ENCODE assay signal across 11 mouse cellular contexts in the genomic region with DNA sequence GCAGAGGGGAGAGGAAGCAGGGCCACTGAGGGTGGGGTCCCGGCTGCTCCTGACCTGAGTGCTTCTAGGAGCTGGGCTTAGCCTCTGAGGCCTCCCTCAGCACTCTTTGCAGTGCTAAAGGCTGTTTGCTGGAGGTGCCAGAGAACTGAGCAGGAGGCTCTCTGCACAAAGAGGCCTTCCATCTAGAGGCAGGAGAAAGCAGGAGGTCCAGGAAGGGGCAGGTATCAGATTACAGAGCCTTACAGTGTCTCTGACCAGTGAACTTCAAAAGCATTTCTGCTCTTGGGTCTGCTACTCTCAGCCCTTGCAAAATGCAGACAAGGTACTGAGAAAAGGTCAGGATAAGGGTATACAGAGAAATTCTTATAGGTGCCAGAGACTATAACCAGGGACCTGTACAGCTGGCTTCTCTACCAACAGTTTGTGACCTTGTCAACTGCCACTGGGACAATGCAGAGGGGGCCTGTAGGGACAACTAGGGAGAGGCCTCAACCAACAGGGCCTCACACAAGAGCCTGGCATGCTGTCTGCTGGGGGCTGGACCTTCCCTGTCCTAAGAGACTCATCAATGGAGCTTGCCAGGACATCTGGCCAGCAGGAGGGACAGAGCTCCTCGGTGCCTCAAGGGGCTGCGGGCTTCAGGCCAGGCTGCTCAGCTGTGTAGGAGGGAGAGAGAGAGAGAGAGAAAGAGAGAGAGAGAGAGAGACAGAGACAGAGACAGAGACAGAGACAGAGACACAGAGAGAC.
A peak's percentile ranks its signal among the peaks of the same experiment; 100 is the strongest.
DNase-seq lines count a peak whose midpoint lies in the region; ATAC-seq and TF ChIP-seq lines count a peak whose summit lies in the region.
"Had no signal": no experiment of that assay in that cellular context is flagged by ENCODE, and none has a peak within 500 bp of the region (broad histone marks: within the 10 kb centered on the region; RNA-seq: fewer than 3 reads in every experiment).

No protein-coding gene starts in this region.

- H3K4me3 ChIP-seq in kidney, embryonic 16.5 days (ENCODE audit: low read length), result no peak overlapping the region
- no peak overlapping the region for H3K4me3 ChIP-seq in kidney, adult 2 months (ENCODE audit: insufficient read depth, low read depth, low read length)
- H3K4me3 ChIP-seq in embryonic facial prominence, embryonic 14.5 days (ENCODE audit: low read depth, low read length), result no peak overlapping the region
- no peak overlapping the region for H3K4me3 ChIP-seq in heart, embryonic 15.5 days
- H3K4me3 ChIP-seq in liver, embryonic 11.5 days (ENCODE audit: low read depth, low read length), result no peak overlapping the region
- H3K4me3 ChIP-seq: embryonic facial prominence, embryonic 12.5 days; midbrain, embryonic 12.5 days had no signal

- H3K4me2 ChIP-seq in kidney, embryonic 16.5 days (replicated peaks; ENCODE audit: low read depth, low read length), result no peak overlapping the region
- no peak overlapping the region for H3K4me2 ChIP-seq in embryonic facial prominence, embryonic 14.5 days (ENCODE audit: low read depth, low read length)
- no peak overlapping the region for H3K4me2 ChIP-seq in heart, embryonic 15.5 days
- no peak overlapping the region for H3K4me2 ChIP-seq in liver, embryonic 11.5 days
- H3K4me2 ChIP-seq: embryonic facial prominence, embryonic 12.5 days; midbrain, embryonic 12.5 days had no signal

- H3K9ac ChIP-seq in kidney, embryonic 16.5 days (replicated peaks; ENCODE audit: low read length), result no peak overlapping the region
- H3K9ac ChIP-seq in embryonic facial prominence, embryonic 14.5 days (ENCODE audit: low read depth, low read length), result no peak overlapping the region
- no peak overlapping the region for H3K9ac ChIP-seq in heart, embryonic 15.5 days
- no peak overlapping the region for H3K9ac ChIP-seq in liver, embryonic 11.5 days (ENCODE audit: low read depth, low read length)
- H3K9ac ChIP-seq: embryonic facial prominence, embryonic 12.5 days; midbrain, embryonic 12.5 days had no signal

- peak; percentile 79 for ATAC-seq in kidney, embryonic 16.5 days (ENCODE audit: low FRiP score, low TSS enrichment)
- ATAC-seq in embryonic facial prominence, embryonic 14.5 days (ENCODE audit: low read depth), result peak; percentile 47; the same call in 1 of the 2 replicates
- peak; percentile 53; the same call in 1 of the 2 replicates for ATAC-seq in heart, embryonic 15.5 days (replicated peaks; ENCODE audit: insufficient number of reproducible peaks, insufficient read depth, low FRiP score, low read depth)
- ATAC-seq in liver, embryonic 11.5 days (replicated peaks; ENCODE audit: low FRiP score), result no peak
- ATAC-seq: inflammation-experienced regulatory T-cells, adult 6 months had no signal

- no peaks in the 10 kb centered on the region for H3K36me3 ChIP-seq in kidney, embryonic 16.5 days (ENCODE audit: insufficient read depth, low read length)
- no peaks in the 10 kb centered on the region for H3K36me3 ChIP-seq in kidney, adult 2 months (ENCODE audit: control insufficient read depth, insufficient read depth, low read length)
- no peaks in the 10 kb centered on the region for H3K36me3 ChIP-seq in embryonic facial prominence, embryonic 14.5 days (ENCODE audit: control insufficient read depth, insufficient read depth, low read length)
- no peaks in the 10 kb centered on the region for H3K36me3 ChIP-seq in heart, embryonic 15.5 days
- no peaks in the 10 kb centered on the region for H3K36me3 ChIP-seq in liver, embryonic 11.5 days (ENCODE audit: control insufficient read depth, insufficient read depth, low read length)
- H3K36me3 ChIP-seq: embryonic facial prominence, embryonic 12.5 days; midbrain, embryonic 12.5 days had no signal

- no peaks in the 10 kb centered on the region for H3K27me3 ChIP-seq in kidney, embryonic 16.5 days (ENCODE audit: insufficient read depth, low read length)
- no peaks in the 10 kb centered on the region for H3K27me3 ChIP-seq in kidney, adult 2 months (replicated peaks; ENCODE audit: control insufficient read depth, insufficient read depth, low read length)
- no peaks in the 10 kb centered on the region for H3K27me3 ChIP-seq in embryonic facial prominence, embryonic 14.5 days (replicated peaks; ENCODE audit: control insufficient read depth, insufficient read depth, low read length)
- H3K27me3 ChIP-seq in heart, embryonic 15.5 days, result no peaks in the 10 kb centered on the region
- H3K27me3 ChIP-seq in liver, embryonic 11.5 days (replicated peaks; ENCODE audit: control insufficient read depth, insufficient read depth, low read length), result no peaks in the 10 kb centered on the region
- H3K27me3 ChIP-seq: embryonic facial prominence, embryonic 12.5 days; midbrain, embryonic 12.5 days had no signal

- 17% methylated on average over 3 of the region's 3 CpGs for WGBS in kidney, embryonic 16.5 days
- WGBS in kidney, adult 2 months, result 33% methylated on average over 3 of the region's 3 CpGs
- 48% methylated on average over 3 of the region's 3 CpGs for WGBS in embryonic facial prominence, embryonic 14.5 days
- 20% methylated on average over 3 of the region's 3 CpGs for WGBS in heart, embryonic 15.5 days
- WGBS in liver, embryonic 11.5 days, result 36% methylated on average over 3 of the region's 3 CpGs

- no peak for TF ChIP-seq POLR2A in kidney, adult 2 months (IDR thresholded peaks at IDR 0.05; ENCODE audit: low read depth, low read length)

- peaks cover 11% of the 10 kb centered on the region for H3K4me1 ChIP-seq in kidney, embryonic 16.5 days (ENCODE audit: insufficient read depth, low read length)
- no peaks in the 10 kb centered on the region for H3K4me1 ChIP-seq in kidney, adult 2 months (ENCODE audit: control insufficient read depth, insufficient read depth, low read length)
- H3K4me1 ChIP-seq in embryonic facial prominence, embryonic 14.5 days (ENCODE audit: control insufficient read depth, insufficient read depth, low read length), result no peaks in the 10 kb centered on the region
- peaks cover 9% of the 10 kb centered on the region for H3K4me1 ChIP-seq in heart, embryonic 15.5 days (replicated peaks)
- 0 out of 2 replicates have a peak, but pooled peaks cover 2% of the 10 kb centered on the region for H3K4me1 ChIP-seq in liver, embryonic 11.5 days (replicated peaks; ENCODE audit: control insufficient read depth, insufficient read depth, low read length)

- H3K27ac ChIP-seq in kidney, embryonic 16.5 days (ENCODE audit: low read length), result peak overlapping the region; percentile 23; the same call in 1 of the 2 replicates
- no peak overlapping the region for H3K27ac ChIP-seq in kidney, adult 2 months (ENCODE audit: insufficient read depth, low read depth, low read length)
- H3K27ac ChIP-seq in embryonic facial prominence, embryonic 14.5 days (replicated peaks; ENCODE audit: low read depth, low read length), result no peak overlapping the region
- no peak overlapping the region for H3K27ac ChIP-seq in heart, embryonic 15.5 days
- no peak overlapping the region for H3K27ac ChIP-seq in liver, embryonic 11.5 days (ENCODE audit: low read depth, low read length)
- H3K27ac ChIP-seq: embryonic facial prominence, embryonic 12.5 days; midbrain, embryonic 12.5 days had no signal

- H3K9me3 ChIP-seq in kidney, embryonic 16.5 days (ENCODE audit: low read length), result no peaks in the 10 kb centered on the region
- H3K9me3 ChIP-seq in embryonic facial prominence, embryonic 14.5 days (ENCODE audit: control insufficient read depth, low read length), result no peaks in the 10 kb centered on the region
- no peaks in the 10 kb centered on the region for H3K9me3 ChIP-seq in heart, embryonic 15.5 days (replicated peaks)
- no peaks in the 10 kb centered on the region for H3K9me3 ChIP-seq in liver, embryonic 11.5 days (ENCODE audit: control insufficient read depth, low read length)
- H3K9me3 ChIP-seq: embryonic facial prominence, embryonic 12.5 days; midbrain, embryonic 12.5 days had no signal

- DNase-seq in kidney, adult 2 months, result no peak
- DNase-seq in embryonic facial prominence, embryonic 14.5 days (ENCODE audit: low spot score), result peak; percentile 54
- DNase-seq in lung, postnatal 4 days, result peak; percentile 17 to 65
- DNase-seq in natural killer cell, adult 2 months (ENCODE audit: low spot score in 2 of 2), result no peak
- DNase-seq in spleen, postnatal 4 days (ENCODE audit: low spot score in 2 of 2), result no peak
- no peak for DNase-seq in liver, embryonic 11.5 days (ENCODE audit: low spot score)

- no peak for TF ChIP-seq CTCF in kidney, adult 2 months (conservative IDR thresholded peaks at IDR 0.05; ENCODE audit: insufficient read depth, insufficient read length, low read depth, low read length)

Comparison
In these comparisons a context has a peak if more than half of its experiments do, and no peak if none do; other contexts are left out.
1. DNase-seq: peak in embryonic facial prominence, embryonic 14.5 days (single experiment) and lung, postnatal 4 days (2 of 2); none in kidney, adult 2 months (single experiment), natural killer cell, adult 2 months (0 of 2), spleen, postnatal 4 days (0 of 2) and liver, embryonic 11.5 days (single experiment).